Mouse (Mus musculus) ES-E14 (cell line): ENCODE measurements around the gene Ltbp1. TPM values are rescaled to one million over a fixed set of nuclear protein-coding genes. Genes with fewer than 3 reads are reported as not detected.

Source experiments
- DNase-seq: peaks from one replicate; pipeline ENCODE4 v3.0.0-alpha.2; 2013; ENCODE audit warnings: low read depth, low spot score
- H3K27ac ChIP-seq: 2 replicates; pipeline ENCODE4 v1.5.1; 2012; ENCODE audit warnings: low read depth, mild to moderate bottlenecking, low read length, moderate library complexity, mixed read lengths; ENCODE audit not compliant: poor library complexity, insufficient read depth, severe bottlenecking
- H3K36me3 ChIP-seq: 2 replicates; pipeline ENCODE4 v1.6.1; 2012; ENCODE audit warnings: mild to moderate bottlenecking, low read length, moderate library complexity, mixed read lengths; ENCODE audit not compliant: control insufficient read depth, poor library complexity, insufficient read depth, severe bottlenecking
- H3K4me1 ChIP-seq, 2 experiments: fragments of 150-350 bp in 1 of 2; sonication (generic) in 1 of 2; 2 replicates each; pipeline ENCODE4 v1.6.1; 2012; ENCODE audit warnings: low read length in 2 of 2, mild to moderate bottlenecking in 1 of 2, mixed read lengths in 1 of 2; ENCODE audit not compliant: control insufficient read depth in 2 of 2, insufficient read depth in 2 of 2, poor library complexity in 1 of 2
- H3K4me3 ChIP-seq, 2 experiments: fragments of 150-350 bp in 1 of 2; sonication (generic) in 1 of 2; 2 replicates each; pipeline ENCODE4 v1.5.1; 2012; ENCODE audit warnings: low read length in 2 of 2, low read depth in 1 of 2, mild to moderate bottlenecking in 1 of 2, mixed read lengths in 1 of 2; ENCODE audit not compliant: insufficient read depth in 1 of 2, poor library complexity in 1 of 2, severe bottlenecking in 1 of 2
- H3K9ac ChIP-seq: 2 replicates; pipeline ENCODE4 v1.6.1; 2012; ENCODE audit warnings: low read depth, mild to moderate bottlenecking, low read length, mixed read lengths; ENCODE audit not compliant: poor library complexity, insufficient read depth, severe bottlenecking
- H3K9me3 ChIP-seq: fragments of 150-350 bp; sonication (generic); 2 replicates; pipeline ENCODE4 v1.6.1; 2012; ENCODE audit warnings: low read depth, mild to moderate bottlenecking, low read length; ENCODE audit not compliant: control insufficient read depth, insufficient read depth
- CHD2 ChIP-seq: IDR thresholded peaks from 2 replicates; pipeline ENCODE4 v1.6.1; 2014; ENCODE audit warnings: mild to moderate bottlenecking, low read depth, low read length, inconsistent platforms
- HCFC1 ChIP-seq: IDR thresholded peaks from 2 replicates; pipeline ENCODE4 v1.6.1; 2012; ENCODE audit warnings: low read length, inconsistent platforms, borderline replicate concordance; ENCODE audit not compliant: insufficient read depth
- MAFK ChIP-seq: IDR thresholded peaks from 2 replicates; pipeline ENCODE4 v1.6.1; 2014; ENCODE audit warnings: mild to moderate bottlenecking, low read depth, low read length, inconsistent platforms; ENCODE audit not compliant: insufficient read depth
- ZC3H11A ChIP-seq: IDR thresholded peaks from 2 replicates; pipeline ENCODE4 v1.6.1; 2012; ENCODE audit warnings: low read depth, mild to moderate bottlenecking, inconsistent platforms, low read length, borderline replicate concordance
- ZNF384 ChIP-seq: IDR thresholded peaks from 2 replicates; pipeline ENCODE4 v1.6.1; 2012; ENCODE audit warnings: low read depth, low read length, inconsistent platforms
- in situ Hi-C, 2 experiments: fragments of 600-800 bp; cut with MboI; formaldehyde crosslinking; loops; one replicate each; pipeline ENCODE4 v1.15.1; 2025; ENCODE audit warnings: low sequenced_read_pairs in 2 of 2, inconsistent platforms in 1 of 2; ENCODE audit not compliant: unreplicated experiment in 2 of 2
- total RNA-seq: library from RNA; depleted of rRNA; stranded (reverse); fragments of 300-350 nt; gene quantifications from 2 replicates; pipeline ENCODE4 v1.2.3, GENCODE M21; 2012

The Ltbp1 gene
- total RNA-seq, 1 experiment: 25.2 TPM

DNA sequence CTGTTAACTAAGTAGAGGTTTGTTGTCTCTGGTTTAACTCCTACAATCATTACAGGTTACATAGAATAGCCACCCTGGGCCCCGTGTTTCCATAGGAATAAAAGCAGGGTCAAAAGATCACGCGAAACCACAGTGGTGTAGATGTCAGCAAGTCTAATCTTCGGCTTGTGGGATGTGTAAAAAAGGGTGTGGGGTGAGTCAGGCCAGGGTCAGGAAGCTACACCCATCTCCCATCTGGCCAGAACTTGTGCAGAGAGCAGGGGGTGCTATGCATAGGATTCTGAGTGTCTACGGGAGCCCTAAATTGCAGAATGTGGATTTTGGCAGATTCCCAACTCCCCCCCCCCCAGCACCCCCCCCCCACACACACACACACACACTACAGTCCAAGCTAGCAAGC lies 432.8 kb downstream of the Ltbp1 start:
- Histone ChIP-seq H3K4me3 (no peak overlapping the region), H3K9ac (no peak overlapping the region), H3K4me1 (no peaks in the 10 kb centered on the region), H3K36me3 (no peaks in the 10 kb centered on the region), H3K27ac (no peak overlapping the region), H3K9me3 (no peaks in the 10 kb centered on the region)
- DNase-seq: no peak
- TF ChIP-seq CHD2 (no peak), HCFC1 (no peak), MAFK (no peak), ZNF384 (no peak), ZC3H11A (no peak)
- in situ Hi-C loops: no loop called here

DNA sequence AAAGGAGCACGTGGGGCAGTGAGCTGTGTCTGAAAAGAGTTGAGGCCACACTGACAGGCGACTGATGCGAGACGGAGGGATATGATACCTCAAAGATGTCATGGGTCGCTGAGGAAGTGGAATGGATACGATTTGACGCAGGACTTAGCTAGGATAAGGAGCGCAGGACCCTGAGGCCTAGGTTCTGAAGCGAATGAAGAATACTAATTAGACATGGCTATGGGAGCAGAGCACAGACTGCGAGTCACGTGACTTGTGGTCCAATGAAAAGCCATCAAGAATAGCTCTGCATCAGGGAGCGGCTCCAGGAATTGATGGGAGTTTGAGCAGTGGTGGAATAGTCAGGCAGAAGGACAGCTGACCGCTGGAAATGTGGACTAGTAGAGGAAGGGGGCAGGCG lies 433.7 kb downstream of the Ltbp1 start:
- H3K36me3 ChIP-seq: no peaks in the 10 kb centered on the region
- H3K4me3 ChIP-seq: no peak overlapping the region
- no peak overlapping the region for H3K9ac ChIP-seq
- in situ Hi-C loops: no loop called here
- no peak for DNase-seq
- no peak overlapping the region for H3K27ac ChIP-seq
- no peaks in the 10 kb centered on the region for H3K9me3 ChIP-seq
- TF ChIP-seq HCFC1: no peak
- no peak for TF ChIP-seq ZNF384
- TF ChIP-seq MAFK: no peak
- TF ChIP-seq CHD2: no peak
- TF ChIP-seq ZC3H11A: no peak
- H3K4me1 ChIP-seq: no peaks in the 10 kb centered on the region

- DNase-seq: no peak
- in situ Hi-C loops: no loop called here
- no peaks in the 10 kb centered on the region for H3K4me1 ChIP-seq
- H3K9ac ChIP-seq: no peak overlapping the region
- no peaks in the 10 kb centered on the region for H3K9me3 ChIP-seq
- no peaks in the 10 kb centered on the region for H3K36me3 ChIP-seq
- no peak overlapping the region for H3K27ac ChIP-seq
- H3K4me3 ChIP-seq: no peak overlapping the region
- TF ChIP-seq ZNF384 (no peak), ZC3H11A (no peak)
These were observed 435.3 kb downstream of the Ltbp1 start for GRCm38 (mm10) chr17:75440619-75441018.

DNA sequence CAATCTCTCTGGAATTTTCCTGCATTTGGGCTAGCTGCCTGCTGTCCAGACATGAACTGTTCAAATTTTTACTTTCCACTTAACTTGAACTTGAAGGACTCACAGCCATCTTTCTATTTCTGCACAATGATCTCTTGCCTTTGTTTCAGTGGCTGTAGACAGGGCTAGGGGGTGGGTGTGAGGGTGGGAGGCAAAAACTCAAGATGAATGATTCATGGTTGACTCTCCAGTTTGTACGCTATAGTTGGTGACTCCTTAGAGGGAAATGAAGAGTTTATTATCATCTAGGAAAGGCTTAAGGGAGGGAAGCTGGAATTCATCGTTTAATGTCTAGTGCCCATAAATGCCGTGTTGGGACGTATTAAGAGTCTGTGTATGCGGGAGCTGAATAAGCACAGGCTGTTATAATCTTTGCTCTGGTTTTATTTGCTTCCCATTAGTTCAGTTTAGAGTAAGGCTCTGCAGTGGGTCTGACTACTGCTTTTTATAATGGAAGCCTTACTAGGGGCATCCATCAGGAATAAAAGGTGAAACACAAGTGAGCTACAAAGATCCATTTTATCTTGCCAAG lies 436.0 kb downstream of the Ltbp1 start:
- TF ChIP-seq ZNF384 (no peak), CHD2 (no peak), MAFK (no peak), HCFC1 (no peak), ZC3H11A (no peak)
- no peak for DNase-seq
- Histone ChIP-seq H3K27ac (no peak overlapping the region), H3K4me3 (no peak overlapping the region), H3K36me3 (no peaks in the 10 kb centered on the region), H3K4me1 (no peaks in the 10 kb centered on the region), H3K9ac (no peak overlapping the region), H3K9me3 (no peaks in the 10 kb centered on the region)
- in situ Hi-C loops: no loop called here
